Mouse (Mus musculus) heart, embryonic 15.5 days (tissue): ENCODE data around the gene Tbcb. TPM values are rescaled to one million over a fixed set of nuclear protein-coding genes. Genes with fewer than 3 reads are reported as not detected.
"Not testable (repeated sequence)": the region's sequence is repeated elsewhere in the genome, so short reads cannot be mapped to it uniquely, and the experiment has no call there.

Experiments
- ATAC-seq: fragments of 200-750 bp; cut with Nextera tagmentation; replicated peaks from 2 replicates; pipeline ENCODE4 v1.8.0; 2017; ENCODE audit warnings: low read depth, moderate TSS enrichment; ENCODE audit not compliant: insufficient number of reproducible peaks, insufficient read depth, low FRiP score
- H3K27ac ChIP-seq: fragments of 300-500 bp; sonication (generic); 2 replicates; pipeline ENCODE4 v1.5.1; 2015; ENCODE audit warnings: mild to moderate bottlenecking, inconsistent platforms
- H3K27me3 ChIP-seq: fragments of 300-500 bp; sonication (generic); 2 replicates; pipeline ENCODE4 v1.6.1; 2015; ENCODE audit warnings: inconsistent platforms
- H3K36me3 ChIP-seq: fragments of 300-500 bp; sonication (generic); 2 replicates; pipeline ENCODE4 v1.6.1; 2015; ENCODE audit warnings: mild to moderate bottlenecking, inconsistent platforms
- H3K4me1 ChIP-seq: fragments of 300-500 bp; sonication (generic); replicated peaks from 2 replicates; pipeline ENCODE4 v1.6.1; 2015; ENCODE audit warnings: inconsistent platforms
- H3K4me2 ChIP-seq: fragments of 300-500 bp; sonication (generic); 2 replicates; pipeline ENCODE4 v1.6.1; 2015; ENCODE audit warnings: inconsistent platforms, mild to moderate bottlenecking, moderate library complexity
- H3K4me3 ChIP-seq: fragments of 300-500 bp; sonication (generic); 2 replicates; pipeline ENCODE4 v1.5.1; 2015; ENCODE audit warnings: mild to moderate bottlenecking, inconsistent platforms
- H3K9ac ChIP-seq: fragments of 300-500 bp; sonication (generic); 2 replicates; pipeline ENCODE4 v1.6.1; 2015; ENCODE audit warnings: mild to moderate bottlenecking, inconsistent platforms
- H3K9me3 ChIP-seq: fragments of 300-500 bp; sonication (generic); replicated peaks from 2 replicates; pipeline ENCODE4 v1.6.1; 2016; ENCODE audit warnings: inconsistent platforms
- WGBS: fragments of 180-500 bp; shearing (Covaris S2); methylation state at CpG from one replicate; pipeline ENCODE4 v1.1.7; 2015; ENCODE audit warnings: mixed read lengths; 5-methylcytosine and 5-hydroxymethylcytosine counted together
- polyA plus RNA-seq: library from polyadenylated mRNA; unstranded; fragments of >200 nt; fragmentation: Nextera tagmentation; extraction: Ambion mirVana; gene quantifications from 2 replicates; pipeline ENCODE4 v1.2.1, GENCODE M21; 2015

The Tbcb gene
- polyA plus RNA-seq, 1 experiment from 2014 or later = 125 TPM

GRCm38 (mm10) chr7:30202895-30203690 lies 29.0 kb downstream of the Tbcb start:
- Histone ChIP-seq H3K4me3 (no peak overlapping the region), H3K4me1 (peaks cover 15% of the 10 kb centered on the region), H3K9me3 (no peaks in the 10 kb centered on the region), H3K9ac (no peak overlapping the region), H3K36me3 (no peaks in the 10 kb centered on the region), H3K4me2 (no peak overlapping the region), H3K27ac (no peak overlapping the region), H3K27me3 (no peaks in the 10 kb centered on the region)
- no peak for ATAC-seq
- WGBS = 59% methylated on average over 11 of the region's 11 CpGs

- H3K27me3 ChIP-seq, H3K4me2 ChIP-seq, H3K4me3 ChIP-seq, H3K36me3 ChIP-seq, ATAC-seq, H3K27ac ChIP-seq, H3K9me3 ChIP-seq, H3K9ac ChIP-seq: not testable (repeated sequence)
- 86% methylated on average over 5 of the region's 5 CpGs for WGBS
- H3K4me1 ChIP-seq = peaks cover 17% of the 10 kb centered on the region
Observed at GRCm38 (mm10) chr7:30200661-30201060, 31.4 kb downstream of the Tbcb start.

- H3K27ac ChIP-seq = no peak overlapping the region
- H3K36me3 ChIP-seq = no peaks in the 10 kb centered on the region
- ATAC-seq = no peak
- H3K27me3 ChIP-seq = no peaks in the 10 kb centered on the region
- H3K4me1 ChIP-seq = peaks cover 21% of the 10 kb centered on the region
- H3K9me3 ChIP-seq = no peaks in the 10 kb centered on the region
- H3K4me2 ChIP-seq = no peak overlapping the region
- H3K9ac ChIP-seq = no peak overlapping the region
- WGBS = 71% methylated on average over 5 of the region's 5 CpGs
- no peak overlapping the region for H3K4me3 ChIP-seq
Observed at GRCm38 (mm10) chr7:30200200-30200599, 31.9 kb downstream of the Tbcb start.

GRCm38 (mm10) chr7:30199498-30200139 lies 32.5 kb downstream of the Tbcb start:
- H3K4me1 ChIP-seq = peaks cover 20% of the 10 kb centered on the region
- no peak overlapping the region for H3K4me2 ChIP-seq
- ATAC-seq = no peak
- H3K9ac ChIP-seq = no peak overlapping the region
- H3K36me3 ChIP-seq = no peaks in the 10 kb centered on the region
- no peak overlapping the region for H3K4me3 ChIP-seq
- H3K27me3 ChIP-seq = no peaks in the 10 kb centered on the region
- no peaks in the 10 kb centered on the region for H3K9me3 ChIP-seq
- 69% methylated on average over 18 of the region's 18 CpGs for WGBS
- H3K27ac ChIP-seq = no peak overlapping the region

- H3K9ac ChIP-seq = no peak within 1 kb of the TSS
Observed at GRCm38 (mm10) chr7:30198481-30198971, 33.5 kb downstream of the Tbcb start, which contains the start of gene Capns1. Gene Capns1 (minus strand): TSS chr7:30198811.

GRCm38 (mm10) chr7:30197592-30198129 lies 34.4 kb downstream of the Tbcb start:
- Histone ChIP-seq H3K27ac (no peak overlapping the region), H3K4me1 (peaks cover 22% of the 10 kb centered on the region), H3K9me3 (no peaks in the 10 kb centered on the region), H3K4me3 (no peak overlapping the region), H3K36me3 (peaks cover 2% of the 10 kb centered on the region; the same call in 1 of the 2 replicates), H3K27me3 (no peaks in the 10 kb centered on the region), H3K9ac (no peak overlapping the region), H3K4me2 (no peak overlapping the region)
- 53% methylated on average over 5 of the region's 5 CpGs for WGBS
- no peak for ATAC-seq

More at GRCm38 (mm10) chr7:30198481-30198971, 33.5 kb downstream of the Tbcb start, which contains the start of gene Capns1:
- Histone ChIP-seq H3K4me1 (peaks cover 16% of the 10 kb centered on the region), H3K27me3 (no peaks in the 10 kb centered on the region), H3K4me3 (no peak within 1 kb of the TSS), H3K36me3 (no peaks in the 10 kb centered on the region), H3K4me2 (0 out of 2 replicates have a peak within 1 kb of the TSS, but pooled peaks have one; percentile 11), H3K27ac (no peak within 1 kb of the TSS), H3K9me3 (no peaks in the 10 kb centered on the region)
- no peak for ATAC-seq
- 5% methylated on average over 8 of the region's 8 CpGs for WGBS

GRCm38 (mm10) chr7:30196171-30196570 lies 35.9 kb downstream of the Tbcb start:
- 76% methylated on average over 6 of the region's 6 CpGs for WGBS

GRCm38 (mm10) chr7:30195461-30195860 lies 36.6 kb downstream of the Tbcb start:
- WGBS = 67% methylated on average over 6 of the region's 6 CpGs
- ATAC-seq = no peak
- H3K4me1 ChIP-seq = peaks cover 23% of the 10 kb centered on the region
- H3K36me3 ChIP-seq = peaks cover 23% of the 10 kb centered on the region
- no peak overlapping the region for H3K27ac ChIP-seq
- H3K9me3 ChIP-seq = no peaks in the 10 kb centered on the region
- H3K27me3 ChIP-seq = no peaks in the 10 kb centered on the region
- no peak overlapping the region for H3K9ac ChIP-seq
- no peak overlapping the region for H3K4me3 ChIP-seq
- peak overlapping the region; percentile 80 for H3K4me2 ChIP-seq

More at GRCm38 (mm10) chr7:30196171-30196570, 35.9 kb downstream of the Tbcb start:
- Histone ChIP-seq H3K9ac (no peak overlapping the region), H3K36me3 (peaks cover 17% of the 10 kb centered on the region), H3K4me1 (peaks cover 23% of the 10 kb centered on the region), H3K27ac (no peak overlapping the region), H3K4me3 (no peak overlapping the region), H3K9me3 (no peaks in the 10 kb centered on the region), H3K4me2 (no peak overlapping the region), H3K27me3 (no peaks in the 10 kb centered on the region)
- ATAC-seq = no peak

- H3K36me3 ChIP-seq = peaks cover 29% of the 10 kb centered on the region
- H3K27ac ChIP-seq = peak overlapping the region; percentile 88
- peak; percentile 88 for ATAC-seq
- H3K4me2 ChIP-seq = peak overlapping the region; percentile 80
- under 1% methylated on average over 28 of the region's 28 CpGs for WGBS
- peaks cover 23% of the 10 kb centered on the region for H3K4me1 ChIP-seq
- no peaks in the 10 kb centered on the region for H3K9me3 ChIP-seq
- no peaks in the 10 kb centered on the region for H3K27me3 ChIP-seq
- H3K9ac ChIP-seq = peak overlapping the region; percentile 83
- H3K4me3 ChIP-seq = peak overlapping the region; percentile 80
Observed at GRCm38 (mm10) chr7:30194884-30195283, 37.2 kb downstream of the Tbcb start.

- Histone ChIP-seq H3K4me3 (peak overlapping the region; percentile 80), H3K27me3 (no peaks in the 10 kb centered on the region), H3K27ac (peak overlapping the region; percentile 88), H3K9ac (peak overlapping the region; percentile 83), H3K4me2 (peak overlapping the region; percentile 80), H3K4me1 (peaks cover 23% of the 10 kb centered on the region), H3K36me3 (peaks cover 33% of the 10 kb centered on the region), H3K9me3 (no peaks in the 10 kb centered on the region)
- WGBS = under 1% methylated on average over 26 of the region's 26 CpGs
- ATAC-seq = peak; percentile 16; the same call in 1 of the 2 replicates
Observed at GRCm38 (mm10) chr7:30194101-30194831, 37.8 kb downstream of the Tbcb start.
